Mouse (Mus musculus): ENCODE results near the gene Acvr1. TPM values are rescaled to one million over a fixed set of nuclear protein-coding genes. Genes with fewer than 3 reads are reported as not detected.
A peak's percentile ranks its signal among the peaks of the same experiment; 100 is the strongest.

Acvr1 gene
- polyA plus RNA-seq, 1 experiment from 2014 or later: 7.4 TPM

DNA sequence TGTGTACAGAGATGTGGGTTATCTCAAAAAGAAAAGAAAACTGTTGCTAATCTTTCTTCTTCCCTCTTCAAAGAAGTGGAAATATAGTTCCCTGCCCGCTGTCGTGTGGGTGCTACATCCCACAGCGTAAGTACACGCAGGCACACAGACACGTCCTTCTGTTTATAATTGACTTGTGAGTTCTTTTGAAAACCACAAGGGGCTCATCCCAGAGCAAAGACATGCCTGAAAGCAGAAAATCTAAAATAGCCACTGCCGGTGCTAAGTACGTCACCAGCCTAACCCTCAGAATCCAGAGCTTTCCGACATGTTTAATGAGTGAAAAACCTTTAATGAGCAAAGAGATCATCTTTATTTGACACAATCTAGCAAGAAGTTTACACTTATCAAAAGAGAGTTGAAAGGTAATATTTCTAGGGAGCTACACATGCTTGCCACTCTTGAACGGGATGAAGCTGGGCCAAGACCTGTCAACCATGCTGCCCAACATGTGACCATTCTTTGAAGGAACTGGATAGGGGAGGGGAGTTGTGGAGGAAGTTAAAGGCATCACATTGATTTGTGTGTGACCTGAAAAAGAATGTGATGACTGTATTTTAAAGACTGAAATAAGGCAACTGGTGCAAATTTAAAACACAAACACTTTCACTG, 85.4 kb downstream of the Acvr1 start:
- Histone ChIP-seq H3K4me3 (replicated peaks; ENCODE audit: low read length) (no peak overlapping the region), H3K27ac (ENCODE audit: low read length) (no peak overlapping the region), H3K36me3 (ENCODE audit: control insufficient read depth, insufficient read depth) (no peaks in the 10 kb centered on the region), H3K27me3 (replicated peaks; ENCODE audit: control insufficient read depth, insufficient read depth, low read length) (no peaks in the 10 kb centered on the region), H3K4me2 (ENCODE audit: low read length) (no peak overlapping the region), H3K9me3 (ENCODE audit: control insufficient read depth, low read length) (no peaks in the 10 kb centered on the region), H3K9ac (replicated peaks; ENCODE audit: low read depth, low read length) (no peak overlapping the region), H3K4me1 (replicated peaks; ENCODE audit: control insufficient read depth, insufficient read depth, low read length) (peaks cover 22% of the 10 kb centered on the region)
- no peak for ATAC-seq
- WGBS: 80% methylated on average over 9 of the region's 9 CpGs

DNA sequence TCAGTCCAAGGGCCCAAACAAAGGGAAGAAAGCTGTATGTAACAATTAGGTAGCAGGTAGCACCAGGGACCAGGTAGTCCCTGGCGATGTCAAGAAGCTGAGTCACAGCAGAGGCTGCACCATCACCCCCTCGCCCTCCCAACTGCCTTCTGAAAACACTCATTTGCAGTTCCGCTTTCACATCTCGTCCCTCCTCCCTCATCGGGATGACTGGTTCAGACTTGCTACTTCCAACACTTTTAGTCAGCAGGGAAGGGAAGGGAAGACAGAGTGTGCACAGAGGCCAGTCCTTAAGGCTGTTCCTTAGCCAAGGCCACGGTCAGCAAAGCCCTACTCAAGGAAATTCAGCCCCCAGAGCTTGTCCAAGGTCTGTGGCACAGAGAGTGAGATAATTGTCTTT, 86.2 kb downstream of the Acvr1 start:
- Histone ChIP-seq H3K36me3 (ENCODE audit: control insufficient read depth, insufficient read depth) (no peaks in the 10 kb centered on the region), H3K9ac (replicated peaks; ENCODE audit: low read depth, low read length) (no peak overlapping the region), H3K4me3 (replicated peaks; ENCODE audit: low read length) (no peak overlapping the region), H3K4me1 (replicated peaks; ENCODE audit: control insufficient read depth, insufficient read depth, low read length) (peaks cover 24% of the 10 kb centered on the region), H3K9me3 (ENCODE audit: control insufficient read depth, low read length) (no peaks in the 10 kb centered on the region), H3K27me3 (replicated peaks; ENCODE audit: control insufficient read depth, insufficient read depth, low read length) (no peaks in the 10 kb centered on the region), H3K27ac (ENCODE audit: low read length) (no peak overlapping the region), H3K4me2 (ENCODE audit: low read length) (no peak overlapping the region)
- 85% methylated on average over 6 of the region's 6 CpGs for WGBS
- no peak for ATAC-seq

DNA sequence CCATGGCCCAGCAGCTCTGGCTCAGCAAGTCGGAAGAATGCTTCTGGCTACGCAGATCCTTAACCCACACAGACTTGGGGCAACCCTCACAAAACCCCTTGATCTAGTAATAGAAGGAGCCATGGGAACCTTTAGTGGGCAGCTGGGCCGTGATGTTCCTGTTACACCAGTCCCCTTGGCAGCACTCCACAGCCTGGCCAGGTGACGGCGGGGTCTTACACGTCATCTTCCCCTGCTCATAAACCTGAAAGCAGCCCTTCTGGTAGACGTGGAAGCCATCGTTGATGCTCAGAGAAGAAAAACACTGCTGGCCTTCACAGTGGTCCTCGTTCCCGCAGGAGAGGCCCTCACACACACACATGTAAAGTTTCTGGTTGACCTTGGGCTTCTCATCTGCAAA, 87.4 kb downstream of the Acvr1 start:
- Histone ChIP-seq H3K36me3 (ENCODE audit: control insufficient read depth, insufficient read depth) (no peaks in the 10 kb centered on the region), H3K4me2 (ENCODE audit: low read length) (no peak overlapping the region), H3K4me3 (replicated peaks; ENCODE audit: low read length) (no peak overlapping the region), H3K27me3 (replicated peaks; ENCODE audit: control insufficient read depth, insufficient read depth, low read length) (no peaks in the 10 kb centered on the region), H3K4me1 (replicated peaks; ENCODE audit: control insufficient read depth, insufficient read depth, low read length) (peaks cover 18% of the 10 kb centered on the region), H3K27ac (ENCODE audit: low read length) (no peak overlapping the region), H3K9me3 (ENCODE audit: control insufficient read depth, low read length) (no peaks in the 10 kb centered on the region), H3K9ac (replicated peaks; ENCODE audit: low read depth, low read length) (no peak overlapping the region)
- no peak for ATAC-seq
- 88% methylated on average over 10 of the region's 10 CpGs for WGBS

DNA sequence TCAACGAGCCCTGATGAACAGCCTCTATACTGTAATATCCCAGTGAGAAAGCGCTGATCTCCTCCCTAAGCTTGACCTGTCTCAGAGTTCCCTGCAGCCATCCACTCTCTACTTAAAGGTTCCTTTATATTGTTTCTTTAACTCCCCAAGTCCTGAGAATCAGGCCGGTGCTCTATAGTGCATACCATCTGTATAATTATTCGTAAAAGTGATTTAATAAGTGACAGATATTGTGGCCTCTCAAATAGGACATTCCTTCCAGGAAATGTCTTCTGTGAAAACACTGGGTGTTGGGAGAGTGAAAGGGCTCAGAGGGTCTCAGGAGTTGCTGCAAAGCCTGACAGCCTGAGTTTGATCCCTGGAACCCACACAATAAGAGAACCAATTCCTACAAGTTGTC, 88.8 kb downstream of the Acvr1 start:
- Histone ChIP-seq H3K36me3 (ENCODE audit: control insufficient read depth, insufficient read depth) (no peaks in the 10 kb centered on the region), H3K27ac (ENCODE audit: low read length) (no peak overlapping the region), H3K4me1 (replicated peaks; ENCODE audit: control insufficient read depth, insufficient read depth, low read length) (peaks cover 11% of the 10 kb centered on the region), H3K9ac (replicated peaks; ENCODE audit: low read depth, low read length) (no peak overlapping the region), H3K4me2 (ENCODE audit: low read length) (no peak overlapping the region), H3K9me3 (ENCODE audit: control insufficient read depth, low read length) (no peaks in the 10 kb centered on the region), H3K27me3 (replicated peaks; ENCODE audit: control insufficient read depth, insufficient read depth, low read length) (no peaks in the 10 kb centered on the region), H3K4me3 (replicated peaks; ENCODE audit: low read length) (no peak overlapping the region)
- ATAC-seq: no peak
- 89% methylated on average over 4 of the region's 4 CpGs for WGBS

DNA sequence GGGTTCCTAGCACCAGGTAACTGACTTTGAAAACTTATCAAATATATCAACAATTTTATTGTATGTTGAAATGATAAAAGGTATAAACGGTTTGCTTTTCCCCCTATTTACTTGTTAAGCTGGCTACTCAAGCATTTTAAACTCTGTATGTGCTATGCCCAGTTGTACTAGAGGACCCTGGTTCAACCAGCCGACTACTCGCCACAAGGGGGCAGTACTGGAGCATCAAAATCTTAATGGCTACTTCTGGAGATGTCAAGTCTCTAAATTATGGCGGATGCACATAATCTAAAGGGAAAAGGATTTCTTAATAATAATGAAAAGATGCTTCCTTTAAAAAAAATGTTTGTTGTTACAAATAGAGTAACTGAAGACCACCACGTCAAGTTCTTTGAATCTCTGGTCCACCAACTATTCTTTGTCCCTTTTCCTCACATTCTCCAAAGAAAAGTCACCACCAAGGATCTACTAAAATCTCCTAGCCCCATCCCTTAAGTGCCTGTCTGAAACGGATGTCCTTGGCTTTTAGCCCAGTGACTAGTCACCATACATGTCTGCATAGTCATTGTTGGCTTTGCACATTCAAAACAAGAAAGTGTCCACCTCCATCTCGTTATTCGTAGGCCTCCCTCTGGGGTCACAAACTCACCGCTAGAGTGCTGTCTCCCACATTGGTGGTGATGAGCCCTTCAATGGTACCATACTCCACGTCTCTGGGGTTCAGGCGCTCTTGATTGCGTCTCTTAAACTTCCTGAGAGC, 89.8 kb downstream of the Acvr1 start:
- H3K4me3 ChIP-seq (replicated peaks; ENCODE audit: low read length): no peak overlapping the region
- peaks cover 11% of the 10 kb centered on the region for H3K4me1 ChIP-seq (replicated peaks; ENCODE audit: control insufficient read depth, insufficient read depth, low read length)
- H3K4me2 ChIP-seq (ENCODE audit: low read length): no peak overlapping the region
- no peak overlapping the region for H3K9ac ChIP-seq (replicated peaks; ENCODE audit: low read depth, low read length)
- no peaks in the 10 kb centered on the region for H3K36me3 ChIP-seq (ENCODE audit: control insufficient read depth, insufficient read depth)
- no peak overlapping the region for H3K27ac ChIP-seq (ENCODE audit: low read length)
- WGBS: 57% methylated on average over 12 of the region's 12 CpGs
- ATAC-seq: peak; percentile 58; the same call in 1 of the 2 replicates
- H3K9me3 ChIP-seq (ENCODE audit: control insufficient read depth, low read length): no peaks in the 10 kb centered on the region
- no peaks in the 10 kb centered on the region for H3K27me3 ChIP-seq (replicated peaks; ENCODE audit: control insufficient read depth, insufficient read depth, low read length)

DNA sequence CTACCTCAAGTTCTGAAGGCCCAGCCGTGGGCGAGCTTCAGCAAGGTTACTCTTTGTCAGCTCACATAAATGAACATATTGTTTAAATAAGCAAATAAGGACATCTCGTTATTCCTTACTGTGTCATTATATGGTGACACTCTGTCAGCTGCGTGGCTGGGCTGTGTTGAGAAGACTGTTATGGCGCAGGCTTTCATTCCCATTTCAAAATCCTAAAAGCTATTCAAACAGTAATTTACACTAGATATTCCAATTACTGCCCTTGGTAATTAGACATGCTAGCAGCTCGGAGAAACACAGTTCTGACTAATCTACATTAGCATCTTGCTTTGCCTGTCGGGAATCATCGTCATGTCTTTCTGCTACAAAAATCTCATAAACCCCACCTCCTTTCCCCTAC, 91.4 kb downstream of the Acvr1 start:
- H3K4me1 ChIP-seq (replicated peaks; ENCODE audit: control insufficient read depth, insufficient read depth, low read length): peaks cover 11% of the 10 kb centered on the region
- peak overlapping the region; percentile 24; the same call in 1 of the 2 replicates for H3K27ac ChIP-seq (ENCODE audit: low read length)
- H3K36me3 ChIP-seq (ENCODE audit: control insufficient read depth, insufficient read depth): no peaks in the 10 kb centered on the region; the same call in 1 of the 2 replicates
- no peak overlapping the region for H3K4me3 ChIP-seq (replicated peaks; ENCODE audit: low read length)
- H3K9ac ChIP-seq (replicated peaks; ENCODE audit: low read depth, low read length): no peak overlapping the region
- no peaks in the 10 kb centered on the region for H3K9me3 ChIP-seq (ENCODE audit: control insufficient read depth, low read length)
- peak; percentile 74 for ATAC-seq
- H3K4me2 ChIP-seq (ENCODE audit: low read length): no peak overlapping the region
- no peaks in the 10 kb centered on the region for H3K27me3 ChIP-seq (replicated peaks; ENCODE audit: control insufficient read depth, insufficient read depth, low read length)
- WGBS: 13% methylated on average over 8 of the region's 8 CpGs

DNA sequence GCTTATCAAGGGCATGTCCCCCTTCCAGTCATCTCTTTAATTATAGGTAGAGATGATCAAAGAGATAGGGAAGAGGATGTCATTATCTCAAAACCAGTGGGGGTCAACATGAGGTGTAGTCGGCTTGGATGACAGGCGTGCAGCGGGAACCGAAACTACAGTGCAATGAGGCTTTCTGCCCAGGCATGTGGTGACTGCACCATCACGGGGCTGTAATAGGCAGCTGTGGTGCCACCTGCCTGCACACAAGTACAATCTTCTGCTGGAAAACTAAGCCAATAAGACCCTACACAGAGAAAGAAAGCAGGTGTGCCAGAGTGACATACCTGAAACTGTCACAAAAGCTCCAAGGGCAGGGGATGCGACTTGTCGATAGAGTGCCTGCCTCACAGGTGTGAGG, 96.7 kb downstream of the Acvr1 start:
- Histone ChIP-seq H3K27ac (ENCODE audit: low read length) (no peak overlapping the region), H3K4me3 (replicated peaks; ENCODE audit: low read length) (no peak overlapping the region), H3K27me3 (replicated peaks; ENCODE audit: control insufficient read depth, insufficient read depth, low read length) (no peaks in the 10 kb centered on the region), H3K9me3 (ENCODE audit: control insufficient read depth, low read length) (no peaks in the 10 kb centered on the region), H3K4me1 (replicated peaks; ENCODE audit: control insufficient read depth, insufficient read depth, low read length) (peaks cover 2% of the 10 kb centered on the region), H3K4me2 (ENCODE audit: low read length) (no peak overlapping the region), H3K36me3 (ENCODE audit: control insufficient read depth, insufficient read depth) (peaks cover 21% of the 10 kb centered on the region), H3K9ac (replicated peaks; ENCODE audit: low read depth, low read length) (no peak overlapping the region)
- no peak for ATAC-seq
- WGBS: 95% methylated on average over 7 of the region's 7 CpGs

DNA sequence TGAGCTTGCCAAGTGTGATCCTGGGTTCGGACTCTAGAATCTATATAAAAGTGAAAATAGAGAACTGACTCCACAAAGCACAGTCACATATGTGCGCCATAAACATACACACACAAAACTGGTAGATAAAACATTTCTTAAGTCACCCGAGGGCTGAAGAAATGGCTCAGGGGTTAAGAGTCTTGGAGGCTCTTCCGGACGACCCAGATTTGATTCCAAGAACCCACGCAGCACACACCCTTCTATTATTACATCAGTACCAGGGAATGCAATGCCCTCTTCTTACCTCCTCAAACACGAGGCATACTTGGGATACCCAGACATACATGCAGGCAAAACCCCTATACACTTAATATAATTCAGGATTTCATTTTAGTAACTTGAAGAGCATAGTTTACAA, 97.1 kb downstream of the Acvr1 start, which contains the start of gene Gm17409:
TSS of gene Gm17409 (plus strand) at position 301 of the 400 bp plus-strand sequence.
- H3K36me3 ChIP-seq (ENCODE audit: control insufficient read depth, insufficient read depth): peaks cover 24% of the 10 kb centered on the region
- no peak within 1 kb of the TSS for H3K27ac ChIP-seq (ENCODE audit: low read length)
- WGBS: 94% methylated on average over 7 of the region's 7 CpGs
- H3K4me2 ChIP-seq (ENCODE audit: low read length): no peak within 1 kb of the TSS
- no peaks in the 10 kb centered on the region for H3K27me3 ChIP-seq (replicated peaks; ENCODE audit: control insufficient read depth, insufficient read depth, low read length)
- H3K4me1 ChIP-seq (replicated peaks; ENCODE audit: control insufficient read depth, insufficient read depth, low read length): peaks cover under 1% of the 10 kb centered on the region
- ATAC-seq: no peak
- H3K9me3 ChIP-seq (ENCODE audit: control insufficient read depth, low read length): no peaks in the 10 kb centered on the region
- no peak within 1 kb of the TSS for H3K9ac ChIP-seq (replicated peaks; ENCODE audit: low read depth, low read length)
- H3K4me3 ChIP-seq (replicated peaks; ENCODE audit: low read length): no peak within 1 kb of the TSS

DNA sequence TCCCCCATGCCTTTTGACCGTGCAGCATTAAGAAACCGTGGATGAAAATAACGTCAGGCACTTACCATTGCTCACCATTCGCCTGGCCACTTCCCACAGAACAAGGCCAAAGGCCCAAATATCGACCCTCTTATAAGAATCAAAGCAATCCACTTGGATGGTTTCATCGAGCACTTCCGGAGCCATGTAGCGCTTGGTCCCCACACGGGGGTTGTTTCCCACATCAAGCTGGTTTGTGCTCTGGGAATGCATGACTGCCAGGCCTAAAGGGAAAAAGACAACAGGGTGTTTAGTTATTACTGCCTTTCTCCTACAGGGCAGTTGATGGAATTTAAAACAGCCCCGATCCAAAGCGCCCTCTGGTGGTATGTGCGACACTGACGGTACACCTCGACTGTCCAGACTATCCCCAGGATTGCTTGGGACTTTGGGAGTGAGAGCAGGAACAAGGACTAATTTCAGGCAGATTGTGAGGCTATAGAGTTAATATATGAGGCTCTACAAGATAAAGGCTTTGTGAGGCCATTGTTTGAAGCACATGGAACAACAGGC, 108.1 kb downstream of the Acvr1 start:
- 83% methylated on average over 14 of the region's 14 CpGs for WGBS
- Histone ChIP-seq H3K4me2 (ENCODE audit: low read length) (no peak overlapping the region), H3K9me3 (ENCODE audit: control insufficient read depth, low read length) (no peaks in the 10 kb centered on the region), H3K4me1 (replicated peaks; ENCODE audit: control insufficient read depth, insufficient read depth, low read length) (no peaks in the 10 kb centered on the region), H3K9ac (replicated peaks; ENCODE audit: low read depth, low read length) (no peak overlapping the region), H3K27ac (ENCODE audit: low read length) (no peak overlapping the region), H3K27me3 (replicated peaks; ENCODE audit: control insufficient read depth, insufficient read depth, low read length) (no peaks in the 10 kb centered on the region), H3K36me3 (ENCODE audit: control insufficient read depth, insufficient read depth) (peaks cover 31% of the 10 kb centered on the region), H3K4me3 (replicated peaks; ENCODE audit: low read length) (no peak overlapping the region)
- no peak for ATAC-seq

All from forebrain, embryonic 16.5 days (tissue).